In genomic region chr16:17796519-17796918, GRCm38 (mm10) we compare ENCODE assay signal across 9 mouse cellular contexts. TPM values are rescaled to one million over a fixed set of nuclear protein-coding genes. Genes with fewer than 3 reads are reported as not detected.
A peak's percentile ranks its signal among the peaks of the same experiment; 100 is the strongest.
DNase-seq lines count a peak whose midpoint lies in the region; ATAC-seq and TF ChIP-seq lines count a peak whose summit lies in the region.
"Had no signal": no experiment of that assay in that cellular context is flagged by ENCODE, and none has a peak within 500 bp of the region (broad histone marks: within the 10 kb centered on the region; RNA-seq: fewer than 3 reads in every experiment).

No protein-coding gene starts in this region.

- peak overlapping the region; percentile 95 for H3K27ac ChIP-seq in heart, embryonic 10.5 days
- no peak overlapping the region for H3K27ac ChIP-seq in hindbrain, embryonic 12.5 days
- peak overlapping the region; percentile 80 for H3K27ac ChIP-seq in midbrain, embryonic 10.5 days (replicated peaks)

- H3K27me3 ChIP-seq in heart, embryonic 10.5 days (ENCODE audit: insufficient read depth, poor library complexity, severe bottlenecking), result peaks cover 71% of the 10 kb centered on the region
- H3K27me3 ChIP-seq in E14TG2a.4 (ENCODE audit: insufficient read depth, low read length), result peaks cover 79% of the 10 kb centered on the region
- peaks cover 65% of the 10 kb centered on the region for H3K27me3 ChIP-seq in hindbrain, embryonic 12.5 days
- peaks cover 82% of the 10 kb centered on the region for H3K27me3 ChIP-seq in midbrain, embryonic 10.5 days (ENCODE audit: low read depth, poor library complexity, severe bottlenecking)

- peak overlapping the region; percentile 81 for H3K4me2 ChIP-seq in hindbrain, embryonic 12.5 days (replicated peaks)

- DNase-seq in heart, embryonic 10.5 days (ENCODE audit: low spot score), result no peak
- DNase-seq in heart, postnatal 14 days, result no peak
- DNase-seq in midbrain, embryonic 10.5 days (ENCODE audit: low spot score), result no peak
- DNase-seq in layer of hippocampus, postnatal 25 days (ENCODE audit: extremely low spot score in 1 of 2, low spot score in 1 of 2), result no peak
- DNase-seq in left cerebral cortex, adult 18-20 months (ENCODE audit: low spot score in 2 of 2), result no peak
- DNase-seq in left cerebral cortex, postnatal 14 days (ENCODE audit: low spot score in 2 of 2), result no peak

- H3K9ac ChIP-seq in hindbrain, embryonic 12.5 days, result peak overlapping the region; percentile 74; the same call in 1 of the 2 replicates

- peaks cover 52% of the 10 kb centered on the region for H3K4me1 ChIP-seq in heart, embryonic 10.5 days
- peaks cover 28% of the 10 kb centered on the region for H3K4me1 ChIP-seq in E14TG2a.4 (replicated peaks; ENCODE audit: low read depth, low read length)
- H3K4me1 ChIP-seq in hindbrain, embryonic 12.5 days, result peaks cover 21% of the 10 kb centered on the region
- peaks cover 29% of the 10 kb centered on the region for H3K4me1 ChIP-seq in midbrain, embryonic 10.5 days

- H3K9me3 ChIP-seq in heart, embryonic 10.5 days, result no peaks in the 10 kb centered on the region
- H3K9me3 ChIP-seq in E14TG2a.4 (ENCODE audit: low read length), result peaks cover 5% of the 10 kb centered on the region; the same call in 1 of the 2 replicates
- no peaks in the 10 kb centered on the region for H3K9me3 ChIP-seq in hindbrain, embryonic 12.5 days (replicated peaks)
- H3K9me3 ChIP-seq in midbrain, embryonic 10.5 days (replicated peaks), result no peaks in the 10 kb centered on the region

- no peak for TF ChIP-seq CTCF in E14TG2a.4 (conservative IDR thresholded peaks at IDR 0.05; ENCODE audit: low read length)

- peak overlapping the region; percentile 74 for H3K4me3 ChIP-seq in heart, embryonic 10.5 days
- H3K4me3 ChIP-seq in E14TG2a.4 (replicated peaks; ENCODE audit: low read length), result peak overlapping the region; percentile 70
- H3K4me3 ChIP-seq in hindbrain, embryonic 12.5 days, result peak overlapping the region; percentile 53
- peak overlapping the region; percentile 56 for H3K4me3 ChIP-seq in midbrain, embryonic 10.5 days

- intact Hi-C loops in heart, postnatal 14 days (cut with DNase I), result no loop called here
- intact Hi-C loops in left cerebral cortex, postnatal 14 days (cut with DNase I), result no loop called here

- H3K36me3 ChIP-seq in heart, embryonic 10.5 days, result peaks cover 23% of the 10 kb centered on the region
- H3K36me3 ChIP-seq in E14TG2a.4 (ENCODE audit: insufficient read depth, low read length), result peaks cover 13% of the 10 kb centered on the region
- peaks cover 17% of the 10 kb centered on the region for H3K36me3 ChIP-seq in hindbrain, embryonic 12.5 days
- H3K36me3 ChIP-seq in midbrain, embryonic 10.5 days, result peaks cover 20% of the 10 kb centered on the region

- ATAC-seq in hindbrain, embryonic 12.5 days (ENCODE audit: low FRiP score), result no peak

RNA-seq across cellular contexts. Expression of gene Scarf2, which starts 0.6 kb away (rescaled TPM):
- polyA plus RNA-seq in heart, embryonic 10.5 days (2016; fragmentation: Nextera tagmentation; extraction: Ambion mirVana), result 7.0 and 12.9 TPM in 2 replicates
- 10 to 100 TPM in 1 of 2 experiments, 1 to 10 TPM in 1; 9.8 to 10.2 TPM for total RNA-seq in heart, postnatal 14 days (2021)
- polyA plus RNA-seq in hindbrain, embryonic 12.5 days (2016; fragmentation: Nextera tagmentation; extraction: Ambion mirVana), result 21.0 and 26.5 TPM in 2 replicates
- 4.1 TPM in 2 replicates for polyA plus RNA-seq in midbrain, embryonic 10.5 days (2016; fragmentation: Nextera tagmentation; extraction: Ambion mirVana)
- total RNA-seq in layer of hippocampus, postnatal 25 days (2021), result 1 to 10 TPM; 2.7 to 2.8 TPM
- total RNA-seq in left cerebral cortex, adult 18-20 months (2021), result 1 to 10 TPM; 3.5 to 3.6 TPM
- 1 to 10 TPM; 3.8 to 4.5 TPM for total RNA-seq in left cerebral cortex, postnatal 14 days (2021)

RNA-seq across cellular contexts. Expression of gene B830017H08Rik, which starts 36.4 kb away (rescaled TPM):
- not detected in 2 replicates for polyA plus RNA-seq in heart, embryonic 10.5 days (2016; fragmentation: Nextera tagmentation; extraction: Ambion mirVana)
- total RNA-seq in heart, postnatal 14 days (2021), result not detected
- polyA plus RNA-seq in hindbrain, embryonic 12.5 days (2016; fragmentation: Nextera tagmentation; extraction: Ambion mirVana), result 0.93 and 1.0 TPM in 2 replicates
- 0.21 TPM in 1 of 2 replicates, not detected in the other for polyA plus RNA-seq in midbrain, embryonic 10.5 days (2016; fragmentation: Nextera tagmentation; extraction: Ambion mirVana)
- 1 to 10 TPM; 3.6 to 3.7 TPM for total RNA-seq in layer of hippocampus, postnatal 25 days (2021)
- 1 to 10 TPM; 2.9 to 3.6 TPM for total RNA-seq in left cerebral cortex, adult 18-20 months (2021)
- 1 to 10 TPM; 3.5 to 5.0 TPM for total RNA-seq in left cerebral cortex, postnatal 14 days (2021)
- total RNA-seq: adrenal gland, postnatal 14 days had no signal

RNA-seq across cellular contexts. Expression of gene Klhl22, which starts 37.1 kb away (rescaled TPM):
- 47.2 and 55.4 TPM in 2 replicates for polyA plus RNA-seq in heart, embryonic 10.5 days (2016; fragmentation: Nextera tagmentation; extraction: Ambion mirVana)
- 10 to 100 TPM; 18.2 to 21.7 TPM for total RNA-seq in heart, postnatal 14 days (2021)
- 63.9 and 64.7 TPM in 2 replicates for polyA plus RNA-seq in hindbrain, embryonic 12.5 days (2016; fragmentation: Nextera tagmentation; extraction: Ambion mirVana)
- 52.6 and 57.4 TPM in 2 replicates for polyA plus RNA-seq in midbrain, embryonic 10.5 days (2016; fragmentation: Nextera tagmentation; extraction: Ambion mirVana)
- 100 to 1,000 TPM in 1 of 2 experiments, 10 to 100 TPM in 1; 97.3 to 103 TPM for total RNA-seq in layer of hippocampus, postnatal 25 days (2021)
- total RNA-seq in left cerebral cortex, adult 18-20 months (2021), result 100 to 1,000 TPM in 1 of 2 experiments, 10 to 100 TPM in 1; 96.9 to 103 TPM
- 10 to 100 TPM; 93.6 to 98.8 TPM for total RNA-seq in left cerebral cortex, postnatal 14 days (2021)

RNA-seq across cellular contexts. Expression of gene Car15, which starts 41.6 kb away (rescaled TPM):
- polyA plus RNA-seq in heart, embryonic 10.5 days (2016; fragmentation: Nextera tagmentation; extraction: Ambion mirVana), result 2.0 and 2.3 TPM in 2 replicates
- total RNA-seq in heart, postnatal 14 days (2021), result 1 to 10 TPM; 1.5 to 2.5 TPM
- polyA plus RNA-seq in hindbrain, embryonic 12.5 days (2016; fragmentation: Nextera tagmentation; extraction: Ambion mirVana), result 3.5 and 4.1 TPM in 2 replicates
- polyA plus RNA-seq in midbrain, embryonic 10.5 days (2016; fragmentation: Nextera tagmentation; extraction: Ambion mirVana), result 1.8 and 1.9 TPM in 2 replicates
- 10 to 100 TPM; 12.9 to 13.5 TPM for total RNA-seq in layer of hippocampus, postnatal 25 days (2021)
- 1 to 10 TPM; 8.9 to 9.1 TPM for total RNA-seq in left cerebral cortex, adult 18-20 months (2021)
- total RNA-seq in left cerebral cortex, postnatal 14 days (2021), result 10 to 100 TPM; 11.7 to 14.6 TPM

Comparison
In these comparisons a context has a peak if more than half of its experiments do, and no peak if none do; other contexts are left out.
1. RNA of gene Klhl22, which starts 37.1 kb away (total RNA-seq): 96.9 to 103 TPM in left cerebral cortex, adult 18-20 months, 97.3 to 103 TPM in layer of hippocampus, postnatal 25 days and 93.6 to 98.8 TPM in left cerebral cortex, postnatal 14 days; 18.2 to 21.7 TPM in heart, postnatal 14 days; every median in the first group is over 4 times any median in the second.
2. Peak in every context shown above with its lines, with median percentiles within 50 percentile points of each other: H3K4me3 ChIP-seq.